ENCODE assay signal across 8 mouse cellular contexts in the genomic region with DNA sequence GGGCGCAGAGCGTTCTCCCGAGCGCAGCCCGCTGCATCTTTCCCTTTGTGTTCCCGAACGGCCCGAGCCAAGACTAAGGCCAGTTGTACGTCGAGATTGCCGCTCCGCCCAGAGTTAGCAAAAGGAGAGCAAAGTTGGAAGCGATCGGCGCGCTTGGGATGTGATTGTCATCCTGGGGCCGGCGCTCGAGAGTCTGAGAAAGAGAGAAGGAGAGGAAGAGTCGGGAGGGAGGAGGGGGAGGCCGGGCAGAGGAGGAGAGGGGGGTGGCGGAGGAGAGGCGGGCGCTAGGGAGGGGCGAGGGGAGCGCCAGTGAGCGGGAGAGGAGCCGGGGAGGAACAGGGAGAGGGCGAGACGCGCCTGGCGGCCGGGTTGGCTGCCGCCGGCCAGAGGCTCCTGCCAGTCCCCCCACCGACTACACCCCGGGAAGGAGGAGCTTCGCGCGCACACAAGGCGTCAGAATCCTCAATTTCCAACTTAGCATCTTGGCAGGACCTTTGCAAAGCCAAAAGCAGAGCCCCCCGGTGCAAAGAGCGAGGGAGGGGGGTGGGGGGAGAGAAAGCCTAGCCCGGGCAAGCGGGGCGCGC. TPM values are rescaled to one million over a fixed set of nuclear protein-coding genes. Genes with fewer than 3 reads are reported as not detected.
DNase-seq lines count a peak whose midpoint lies in the region; ATAC-seq and TF ChIP-seq lines count a peak whose summit lies in the region.

TSS of gene Irx5 (plus strand) at position 228 of the 584 bp plus-strand sequence.

- H3K4me2 ChIP-seq in hindbrain, embryonic 14.5 days (replicated peaks): peak within 1 kb of the TSS; percentile 66

- H3K36me3 ChIP-seq in hindbrain, embryonic 14.5 days (replicated peaks; ENCODE audit: control insufficient read depth, insufficient read depth): 0 out of 2 replicates have a peak, but pooled peaks cover 4% of the 10 kb centered on the region
- no peaks in the 10 kb centered on the region for H3K36me3 ChIP-seq in liver, adult 2 months (ENCODE audit: control insufficient read depth, insufficient read depth, low read length)

- TF ChIP-seq POLR2A in liver, adult 2 months (IDR thresholded peaks at IDR 0.05; ENCODE audit: extremely low read depth, insufficient read depth, low read length): no peak

- no peak for TF ChIP-seq CTCF in gastrocnemius, adult 2 months (IDR thresholded peaks at IDR 0.05)
- TF ChIP-seq CTCF in liver, adult 2 months (IDR thresholded peaks at IDR 0.05; ENCODE audit: low read depth, low read length): no peak

- intact Hi-C loops in left cerebral cortex, postnatal 4 days (cut with DNase I): loop anchor here (5.0 to 10.0 kb wide), 4 partner anchors 555 to 1163 kb away; partner anchors contain the start of genes Aktip and Irx3
- intact Hi-C loops in gastrocnemius, adult 2 months (cut with DNase I): loop anchor here (5.0 to 10.0 kb wide), 3 partner anchors 825 to 973 kb away; no protein-coding TSS in a partner anchor

- H3K9me3 ChIP-seq in hindbrain, embryonic 14.5 days (ENCODE audit: control insufficient read depth, low read length): no peaks in the 10 kb centered on the region

- peak; percentile 68 for ATAC-seq in hindbrain, embryonic 14.5 days (ENCODE audit: low FRiP score)
- ATAC-seq in monocyte, adult 5-6 weeks (replicated peaks; ENCODE audit: insufficient number of reproducible peaks, low FRiP score, low TSS enrichment, poor library complexity, severe bottlenecking): no peak

- peaks cover 32% of the 10 kb centered on the region for H3K27me3 ChIP-seq in hindbrain, embryonic 14.5 days (ENCODE audit: control insufficient read depth, insufficient read depth, low read length)
- peaks cover 40% of the 10 kb centered on the region for H3K27me3 ChIP-seq in liver, adult 2 months (ENCODE audit: control insufficient read depth, insufficient read depth, low read length)

- peak within 1 kb of the TSS; percentile 87 for H3K4me3 ChIP-seq in gastrocnemius, adult 2 months
- H3K4me3 ChIP-seq in hindbrain, embryonic 14.5 days (replicated peaks; ENCODE audit: low read length): peak within 1 kb of the TSS; percentile 62
- H3K4me3 ChIP-seq in liver, adult 2 months (ENCODE audit: insufficient read depth, low read depth, low read length): peak within 1 kb of the TSS; percentile 57; the same call in 1 of the 2 replicates

- peak; percentile 91 for DNase-seq in left cerebral cortex, postnatal 4 days
- DNase-seq in left cerebral cortex, adult 8-10 months (ENCODE audit: low spot score in 2 of 2): no peak
- peak; percentile 26 for DNase-seq in cerebellum, adult 8-10 months
- DNase-seq in gastrocnemius, adult 2 months: peak; percentile 69
- peak; percentile 78 for DNase-seq in hindbrain, embryonic 14.5 days (ENCODE audit: low spot score)
- no peak for DNase-seq in liver, adult 2 months (ENCODE audit: extremely low read depth, low read depth, low spot score)
- DNase-seq in naive thymus-derived CD4-positive, alpha-beta T cell, adult 2 months (ENCODE audit: low read depth): peak; percentile 34

- WGBS in hindbrain, embryonic 14.5 days: under 1% methylated on average over 44 of the region's 47 CpGs
- WGBS in liver, adult 2 months: under 1% methylated on average over 38 of the region's 47 CpGs

- H3K79me2 ChIP-seq in liver, adult 2 months (ENCODE audit: control insufficient read depth, insufficient read depth, low read length): no peaks in the 10 kb centered on the region

- peaks cover 14% of the 10 kb centered on the region; the same call in 1 of the 2 replicates for H3K4me1 ChIP-seq in hindbrain, embryonic 14.5 days (replicated peaks; ENCODE audit: control insufficient read depth, insufficient read depth, low read length)
- H3K4me1 ChIP-seq in liver, adult 2 months (ENCODE audit: control insufficient read depth, insufficient read depth, low read length): peaks cover 3% of the 10 kb centered on the region

- H3K27ac ChIP-seq in gastrocnemius, adult 2 months: peak within 1 kb of the TSS; percentile 63
- H3K27ac ChIP-seq in hindbrain, embryonic 14.5 days: peak within 1 kb of the TSS; percentile 93
- H3K27ac ChIP-seq in liver, adult 2 months (replicated peaks; ENCODE audit: insufficient read depth, low read depth, low read length): no peak within 1 kb of the TSS

- peak within 1 kb of the TSS; percentile 91 for H3K9ac ChIP-seq in hindbrain, embryonic 14.5 days
- no peak within 1 kb of the TSS for H3K9ac ChIP-seq in liver, adult 2 months (ENCODE audit: low read depth, low read length)

RNA-seq across cellular contexts. Expression of gene Irx5, which starts in this region (rescaled TPM):
- total RNA-seq in left cerebral cortex, postnatal 4 days (2021): not detected
- under 1 TPM in 3 of 4 experiments, not detected in 1; 0.30 to 0.35 (median 0.30) TPM for total RNA-seq in left cerebral cortex, adult 8-10 months (2022)
- total RNA-seq in gastrocnemius, adult 2 months (2021): not detected
- polyA plus RNA-seq in hindbrain, embryonic 14.5 days (2014; fragmentation: Nextera tagmentation; extraction: Ambion mirVana): 11.0 and 14.5 TPM in 2 replicates
- total RNA-seq in liver, adult 2 months (2014; rRNA removed): not detected in 2 replicates
- polyA plus RNA-seq in liver, adult 2 months (2012; rRNA removed): not detected in 2 replicates
- total RNA-seq in monocyte, adult 5-6 weeks (2017): not detected in 3 replicates

Comparison
In these comparisons a context has a peak if more than half of its experiments do, and no peak if none do; other contexts are left out.
1. RNA of gene Irx5 (polyA plus RNA-seq): 11.0 to 14.5 TPM in hindbrain, embryonic 14.5 days; not detected in liver, adult 2 months; every median in the first group is over 10 times any median in the second.
2. Peak in DNase-seq in left cerebral cortex, postnatal 4 days; RNA of the gene not detected or under 1 TPM.
3. Peak in DNase-seq, H3K4me3 ChIP-seq and H3K27ac ChIP-seq in gastrocnemius, adult 2 months; RNA of the gene not detected or under 1 TPM.
4. DNase-seq: peak in cerebellum, adult 8-10 months (single experiment), hindbrain, embryonic 14.5 days (single experiment) and naive thymus-derived CD4-positive, alpha-beta T cell, adult 2 months (single experiment); none in left cerebral cortex, adult 8-10 months (0 of 2) and liver, adult 2 months (single experiment).
5. Peak in every context shown above with its lines, with median percentiles within 50 percentile points of each other: H3K4me3 ChIP-seq.